Mouse (Mus musculus) heart, embryonic 13.5 days (tissue): ENCODE results near the gene Tex21. TPM values are rescaled to one million over a fixed set of nuclear protein-coding genes. Genes with fewer than 3 reads are reported as not detected.

Source experiments
- ATAC-seq: fragments of 200-750 bp; cut with Nextera tagmentation; 2 replicates; pipeline ENCODE4 v1.8.0; 2017; ENCODE audit warnings: moderate TSS enrichment; ENCODE audit not compliant: insufficient number of reproducible peaks, low FRiP score, low TSS enrichment; ENCODE audit errors: extremely low read depth
- H3K27ac ChIP-seq: fragments of 300-500 bp; sonication (generic); replicated peaks from 2 replicates; pipeline ENCODE4 v1.5.1; 2015; ENCODE audit warnings: moderate library complexity, mild to moderate bottlenecking, inconsistent platforms
- H3K27me3 ChIP-seq: fragments of 300-500 bp; sonication (generic); replicated peaks from 2 replicates; pipeline ENCODE4 v1.6.1; 2015; ENCODE audit warnings: mild to moderate bottlenecking, inconsistent platforms
- H3K36me3 ChIP-seq: fragments of 300-500 bp; sonication (generic); 2 replicates; pipeline ENCODE4 v1.6.1; 2015; ENCODE audit warnings: mild to moderate bottlenecking, inconsistent platforms
- H3K4me1 ChIP-seq: fragments of 300-500 bp; sonication (generic); 2 replicates; pipeline ENCODE4 v1.6.1; 2015; ENCODE audit warnings: inconsistent platforms
- H3K4me2 ChIP-seq: fragments of 300-500 bp; sonication (generic); 2 replicates; pipeline ENCODE4 v1.6.1; 2015; ENCODE audit warnings: inconsistent platforms, mild to moderate bottlenecking, moderate library complexity
- H3K4me3 ChIP-seq: fragments of 300-500 bp; sonication (generic); 2 replicates; pipeline ENCODE4 v1.5.1; 2015; ENCODE audit warnings: moderate library complexity, mild to moderate bottlenecking, inconsistent platforms
- H3K9ac ChIP-seq: fragments of 300-500 bp; sonication (generic); 2 replicates; pipeline ENCODE4 v1.6.1; 2015; ENCODE audit warnings: inconsistent platforms, mild to moderate bottlenecking, moderate library complexity
- H3K9me3 ChIP-seq: fragments of 300-500 bp; sonication (generic); 2 replicates; pipeline ENCODE4 v1.6.1; 2016; ENCODE audit warnings: inconsistent platforms
- WGBS: fragments of 180-500 bp; shearing (Covaris S2); methylation state at CpG from one replicate; pipeline ENCODE4 v1.1.7; 2015; ENCODE audit warnings: mixed read lengths; 5-methylcytosine and 5-hydroxymethylcytosine counted together
- polyA plus RNA-seq: library from polyadenylated mRNA; unstranded; fragments of >200 nt; fragmentation: Nextera tagmentation; extraction: Ambion mirVana; gene quantifications from 2 replicates; pipeline ENCODE4 v1.2.1, GENCODE M21; 2015

Gene Tex21
- polyA plus RNA-seq, 1 experiment from 2014 or later, result 0.35 TPM

GRCm38 (mm10) chr12:76194526-76194925 lies 52.0 kb downstream of the Tex21 start:
- peaks cover 14% of the 10 kb centered on the region; the same call in 1 of the 2 replicates for H3K27me3 ChIP-seq
- no peak for ATAC-seq
- no peak overlapping the region for H3K4me2 ChIP-seq
- H3K27ac ChIP-seq, result no peak overlapping the region
- no peak overlapping the region for H3K9ac ChIP-seq
- H3K4me3 ChIP-seq, result no peak overlapping the region
- H3K9me3 ChIP-seq, result no peaks in the 10 kb centered on the region
- 62% methylated on average over 3 of the region's 3 CpGs for WGBS
- no peaks in the 10 kb centered on the region for H3K36me3 ChIP-seq
- peaks cover 11% of the 10 kb centered on the region for H3K4me1 ChIP-seq

- H3K27ac ChIP-seq, result no peak overlapping the region
- no peak for ATAC-seq
- H3K4me3 ChIP-seq, result no peak overlapping the region
- H3K4me2 ChIP-seq, result no peak overlapping the region
- H3K9me3 ChIP-seq, result no peaks in the 10 kb centered on the region
- peaks cover 5% of the 10 kb centered on the region for H3K4me1 ChIP-seq
- 43% methylated on average over 11 of the region's 11 CpGs for WGBS
- no peak overlapping the region for H3K9ac ChIP-seq
- no peaks in the 10 kb centered on the region for H3K36me3 ChIP-seq
- peaks cover 6% of the 10 kb centered on the region; the same call in 1 of the 2 replicates for H3K27me3 ChIP-seq
Observed at GRCm38 (mm10) chr12:76190940-76191339, 55.6 kb downstream of the Tex21 start.

- H3K9ac ChIP-seq, result no peak overlapping the region
- H3K27me3 ChIP-seq, result no peaks in the 10 kb centered on the region
- H3K4me1 ChIP-seq, result no peaks in the 10 kb centered on the region
- no peaks in the 10 kb centered on the region for H3K36me3 ChIP-seq
- no peak for ATAC-seq
- H3K27ac ChIP-seq, result no peak overlapping the region
- no peak overlapping the region for H3K4me2 ChIP-seq
- 30% methylated on average over 8 of the region's 8 CpGs for WGBS
- H3K4me3 ChIP-seq, result no peak overlapping the region
- no peaks in the 10 kb centered on the region for H3K9me3 ChIP-seq
Observed at GRCm38 (mm10) chr12:76187849-76188248, 58.7 kb downstream of the Tex21 start.

GRCm38 (mm10) chr12:76186473-76186872 lies 60.1 kb downstream of the Tex21 start:
- WGBS, result 91% methylated on average over 1 of the region's 1 CpGs
- Histone ChIP-seq H3K4me1 (no peaks in the 10 kb centered on the region), H3K27ac (no peak overlapping the region), H3K4me2 (no peak overlapping the region), H3K4me3 (no peak overlapping the region), H3K9ac (no peak overlapping the region), H3K9me3 (no peaks in the 10 kb centered on the region), H3K36me3 (no peaks in the 10 kb centered on the region), H3K27me3 (no peaks in the 10 kb centered on the region)
- no peak for ATAC-seq

- Histone ChIP-seq H3K27me3 (no peaks in the 10 kb centered on the region), H3K36me3 (no peaks in the 10 kb centered on the region), H3K4me3 (no peak overlapping the region), H3K9ac (no peak overlapping the region), H3K4me2 (no peak overlapping the region), H3K4me1 (no peaks in the 10 kb centered on the region), H3K27ac (no peak overlapping the region), H3K9me3 (no peaks in the 10 kb centered on the region)
- no peak for ATAC-seq
- WGBS, result 56% methylated on average over 10 of the region's 10 CpGs
Observed at GRCm38 (mm10) chr12:76185167-76185816, 61.3 kb downstream of the Tex21 start.

GRCm38 (mm10) chr12:76184271-76184670 lies 62.3 kb downstream of the Tex21 start:
- Histone ChIP-seq H3K4me3 (no peak overlapping the region), H3K4me1 (no peaks in the 10 kb centered on the region), H3K27me3 (no peaks in the 10 kb centered on the region), H3K4me2 (no peak overlapping the region), H3K9ac (no peak overlapping the region), H3K27ac (no peak overlapping the region), H3K36me3 (no peaks in the 10 kb centered on the region), H3K9me3 (no peaks in the 10 kb centered on the region)
- WGBS, result 36% methylated on average over 6 of the region's 6 CpGs
- ATAC-seq, result no peak

- 79% methylated on average over 6 of the region's 6 CpGs for WGBS
- no peaks in the 10 kb centered on the region for H3K4me1 ChIP-seq
Observed at GRCm38 (mm10) chr12:76182831-76183230, 63.7 kb downstream of the Tex21 start.

GRCm38 (mm10) chr12:76181471-76181870 lies 65.1 kb downstream of the Tex21 start:
- no peak overlapping the region for H3K4me3 ChIP-seq
- H3K27ac ChIP-seq, result no peak overlapping the region
- H3K4me2 ChIP-seq, result no peak overlapping the region
- H3K27me3 ChIP-seq, result peaks cover 9% of the 10 kb centered on the region
- WGBS, result 57% methylated on average over 8 of the region's 8 CpGs
- no peaks in the 10 kb centered on the region for H3K9me3 ChIP-seq
- no peaks in the 10 kb centered on the region for H3K36me3 ChIP-seq
- H3K9ac ChIP-seq, result no peak overlapping the region
- H3K4me1 ChIP-seq, result peaks cover 3% of the 10 kb centered on the region; the same call in 1 of the 2 replicates
- ATAC-seq, result no peak

More at GRCm38 (mm10) chr12:76182831-76183230, 63.7 kb downstream of the Tex21 start:
- no peak overlapping the region for H3K27ac ChIP-seq
- no peak for ATAC-seq
- no peaks in the 10 kb centered on the region for H3K9me3 ChIP-seq
- no peaks in the 10 kb centered on the region for H3K36me3 ChIP-seq
- H3K27me3 ChIP-seq, result no peaks in the 10 kb centered on the region
- no peak overlapping the region for H3K4me3 ChIP-seq
- H3K4me2 ChIP-seq, result no peak overlapping the region
- H3K9ac ChIP-seq, result no peak overlapping the region

GRCm38 (mm10) chr12:76180442-76180841 lies 66.1 kb downstream of the Tex21 start:
- H3K4me1 ChIP-seq, result peaks cover 3% of the 10 kb centered on the region; the same call in 1 of the 2 replicates
- H3K27me3 ChIP-seq, result peaks cover 12% of the 10 kb centered on the region
- no peak overlapping the region for H3K4me2 ChIP-seq
- no peak overlapping the region for H3K4me3 ChIP-seq
- no peak overlapping the region for H3K9ac ChIP-seq
- no peaks in the 10 kb centered on the region for H3K36me3 ChIP-seq
- no peak overlapping the region for H3K27ac ChIP-seq
- no peaks in the 10 kb centered on the region for H3K9me3 ChIP-seq
- no peak for ATAC-seq
- WGBS, result 81% methylated on average over 6 of the region's 6 CpGs

GRCm38 (mm10) chr12:76179527-76179926 lies 67.0 kb downstream of the Tex21 start:
- Histone ChIP-seq H3K9me3 (no peaks in the 10 kb centered on the region), H3K9ac (no peak overlapping the region), H3K4me1 (peaks cover 3% of the 10 kb centered on the region; the same call in 1 of the 2 replicates), H3K27ac (no peak overlapping the region), H3K4me3 (no peak overlapping the region), H3K4me2 (no peak overlapping the region), H3K27me3 (peaks cover 16% of the 10 kb centered on the region), H3K36me3 (no peaks in the 10 kb centered on the region)
- no peak for ATAC-seq
- WGBS, result 48% methylated on average over 4 of the region's 4 CpGs

- peaks cover 20% of the 10 kb centered on the region for H3K27me3 ChIP-seq
- peaks cover 3% of the 10 kb centered on the region; the same call in 1 of the 2 replicates for H3K4me1 ChIP-seq
- H3K36me3 ChIP-seq, result no peaks in the 10 kb centered on the region
- no peak overlapping the region for H3K27ac ChIP-seq
- H3K9me3 ChIP-seq, result no peaks in the 10 kb centered on the region
- no peak overlapping the region for H3K4me2 ChIP-seq
- WGBS, result 76% methylated on average over 5 of the region's 5 CpGs
- no peak for ATAC-seq
- no peak overlapping the region for H3K4me3 ChIP-seq
- no peak overlapping the region for H3K9ac ChIP-seq
Observed at GRCm38 (mm10) chr12:76179051-76179450, 67.5 kb downstream of the Tex21 start.

GRCm38 (mm10) chr12:76177864-76178518 lies 68.6 kb downstream of the Tex21 start:
- Histone ChIP-seq H3K9me3 (no peaks in the 10 kb centered on the region), H3K27me3 (peaks cover 20% of the 10 kb centered on the region), H3K36me3 (no peaks in the 10 kb centered on the region), H3K4me3 (peak overlapping the region; percentile 58), H3K27ac (no peak overlapping the region), H3K4me2 (peak overlapping the region; percentile 99), H3K4me1 (peaks cover 3% of the 10 kb centered on the region; the same call in 1 of the 2 replicates), H3K9ac (no peak overlapping the region)
- ATAC-seq, result no peak
- 36% methylated on average over 16 of the region's 16 CpGs for WGBS
